Mouse (Mus musculus): ENCODE measurements around the gene Cdk20.

- no peak for TF ChIP-seq POLR2A (IDR thresholded peaks at IDR 0.05; ENCODE audit: extremely low read depth, insufficient read depth, low read length)
- peak; percentile 49 for TF ChIP-seq CTCF (IDR thresholded peaks at IDR 0.05; ENCODE audit: low read depth, low read length)
Measured at GRCm38 (mm10) chr13:64429328-64429727, 2.8 kb upstream of the Cdk20 start.

Data from liver, adult 2 months (tissue).